Mouse (Mus musculus): ENCODE measurements around the gene Vps33b. TPM values are rescaled to one million over a fixed set of nuclear protein-coding genes. Genes with fewer than 3 reads are reported as not detected.

Gene Vps33b
- total and polyA plus RNA-seq, 3 experiments = 23.4 to 24.9 TPM; not detected in 1

GRCm38 (mm10) chr7:80220237-80220797 is 49.1 kb upstream of the Vps33b start:
- Histone ChIP-seq H3K27ac (ENCODE audit: control insufficient read depth, low read depth, low read length) (no peak overlapping the region), H3K4me1 (ENCODE audit: control insufficient read depth in 1 of 2, insufficient read depth in 2 of 2, low read length in 2 of 2) (no peaks in the 10 kb centered on the region), H3K27me3 (ENCODE audit: control insufficient read depth in 1 of 2, insufficient read depth in 2 of 2, low read length in 2 of 2) (no peaks in the 10 kb centered on the region), H3K36me3 (ENCODE audit: control insufficient read depth in 1 of 2, insufficient read depth in 2 of 2, low read length in 2 of 2) (peaks cover 0 to 10% of the 10 kb centered on the region in 2 experiments; a peak in 2 of 4 replicates), H3K79me2 (ENCODE audit: control insufficient read depth, insufficient read depth, low read length, poor library complexity) (no peaks in the 10 kb centered on the region), H3K9ac (ENCODE audit: control insufficient read depth, low read depth, low read length, poor library complexity, severe bottlenecking) (no peak overlapping the region), H3K9me3 (replicated peaks; ENCODE audit: insufficient read depth, low read length) (no peaks in the 10 kb centered on the region), H3K4me3 (ENCODE audit: control insufficient read depth in 1 of 2, insufficient read depth in 1 of 2, low read depth in 2 of 2, low read length in 2 of 2) (no peak overlapping the region)
- DNase-seq (ENCODE audit: low read depth, low spot score) = no peak
- TF ChIP-seq GATA1 (IDR thresholded peaks at IDR 0.05; ENCODE audit: low read depth, low read length) (no peak), ELF1 (IDR thresholded peaks at IDR 0.05; ENCODE audit: low read depth, low read length) (no peak), UBTF (IDR thresholded peaks at IDR 0.05; ENCODE audit: borderline replicate concordance, insufficient read depth, low read depth, low read length) (no peak), MEF2A (IDR thresholded peaks at IDR 0.05; ENCODE audit: extremely low read depth, insufficient replicate concordance, low read depth, low read length, poor library complexity, severe bottlenecking) (no peak), MAX (IDR thresholded peaks at IDR 0.05; ENCODE audit: low read length) (no peak), USF2 (IDR thresholded peaks at IDR 0.05; ENCODE audit: borderline replicate concordance in 1 of 2, insufficient read depth in 1 of 2, low read depth in 1 of 2, low read length in 2 of 2) (no peak), CHD2 (IDR thresholded peaks at IDR 0.05; ENCODE audit: low read length) (no peak), TAL1 (IDR thresholded peaks at IDR 0.05; ENCODE audit: low read length) (no peak), MXI1 (IDR thresholded peaks at IDR 0.05; ENCODE audit: low read depth, low read length) (no peak)

- H3K79me2 ChIP-seq (ENCODE audit: control insufficient read depth, insufficient read depth, low read length, poor library complexity) = no peaks in the 10 kb centered on the region
- H3K4me3 ChIP-seq (ENCODE audit: control insufficient read depth in 1 of 2, insufficient read depth in 1 of 2, low read depth in 2 of 2, low read length in 2 of 2) = no peak overlapping the region
- no peak for TF ChIP-seq MYC (IDR thresholded peaks at IDR 0.05; ENCODE audit: low read depth, low read length)
- no peak for TF ChIP-seq GABPA (IDR thresholded peaks at IDR 0.05; ENCODE audit: low read depth, low read length)
- no peak for TF ChIP-seq MXI1 (IDR thresholded peaks at IDR 0.05; ENCODE audit: low read depth, low read length)
- TF ChIP-seq MAZ (IDR thresholded peaks at IDR 0.05; ENCODE audit: low read depth, low read length) = no peak
- no peak for TF ChIP-seq BHLHE40 (IDR thresholded peaks at IDR 0.05; ENCODE audit: borderline replicate concordance, low read depth, low read length)
- TF ChIP-seq NELFE (IDR thresholded peaks at IDR 0.05; ENCODE audit: low read depth, low read length) = no peak
- TF ChIP-seq USF1 (IDR thresholded peaks at IDR 0.05; ENCODE audit: low read depth, low read length) = no peak
- no peak for TF ChIP-seq ZMIZ1 (IDR thresholded peaks at IDR 0.05; ENCODE audit: low read depth, low read length)
- TF ChIP-seq MAFK (IDR thresholded peaks at IDR 0.05; ENCODE audit: borderline replicate concordance, low read depth, low read length) = no peak
- TF ChIP-seq MAX (IDR thresholded peaks at IDR 0.05; ENCODE audit: low read length) = no peak
- TF ChIP-seq POLR2AphosphoS2 (IDR thresholded peaks at IDR 0.05; ENCODE audit: low read length) = no peak
- no peak for TF ChIP-seq POLR2AphosphoS5 (IDR thresholded peaks at IDR 0.05; ENCODE audit: borderline replicate concordance, low read depth, low read length)
- no peak for TF ChIP-seq GATA1 (IDR thresholded peaks at IDR 0.05; ENCODE audit: low read depth, low read length)
- TF ChIP-seq SIN3A (IDR thresholded peaks at IDR 0.05; ENCODE audit: low read length) = no peak
- no peak for TF ChIP-seq ZC3H11A (IDR thresholded peaks at IDR 0.05; ENCODE audit: low read depth, low read length)
- no peak for TF ChIP-seq CHD1 (IDR thresholded peaks at IDR 0.05; ENCODE audit: low read depth, low read length)
- peaks cover 0 to 12% of the 10 kb centered on the region in 2 experiments; a peak in 2 of 4 replicates for H3K36me3 ChIP-seq (ENCODE audit: control insufficient read depth in 1 of 2, insufficient read depth in 2 of 2, low read length in 2 of 2)
- H3K4me1 ChIP-seq (ENCODE audit: control insufficient read depth in 1 of 2, insufficient read depth in 2 of 2, low read length in 2 of 2) = no peaks in the 10 kb centered on the region
- no peaks in the 10 kb centered on the region for H3K9me3 ChIP-seq (replicated peaks; ENCODE audit: insufficient read depth, low read length)
- no peaks in the 10 kb centered on the region for H3K27me3 ChIP-seq (ENCODE audit: control insufficient read depth in 1 of 2, insufficient read depth in 2 of 2, low read length in 2 of 2)
- H3K27ac ChIP-seq (ENCODE audit: control insufficient read depth, low read depth, low read length) = no peak overlapping the region
- no peak for DNase-seq (ENCODE audit: low read depth, low spot score)
- H3K9ac ChIP-seq (ENCODE audit: control insufficient read depth, low read depth, low read length, poor library complexity, severe bottlenecking) = no peak overlapping the region
These were observed 48.2 kb upstream of the Vps33b start for GRCm38 (mm10) chr7:80221179-80221750.
